Mouse (Mus musculus): ENCODE measurements at regions not wholly inside any gene's neighbourhood (a gene's known extent, or its start where the extent isn't known, plus 50 kb on each side); places are given as distances from the start of the nearest gene placed in this dataset.

DNA sequence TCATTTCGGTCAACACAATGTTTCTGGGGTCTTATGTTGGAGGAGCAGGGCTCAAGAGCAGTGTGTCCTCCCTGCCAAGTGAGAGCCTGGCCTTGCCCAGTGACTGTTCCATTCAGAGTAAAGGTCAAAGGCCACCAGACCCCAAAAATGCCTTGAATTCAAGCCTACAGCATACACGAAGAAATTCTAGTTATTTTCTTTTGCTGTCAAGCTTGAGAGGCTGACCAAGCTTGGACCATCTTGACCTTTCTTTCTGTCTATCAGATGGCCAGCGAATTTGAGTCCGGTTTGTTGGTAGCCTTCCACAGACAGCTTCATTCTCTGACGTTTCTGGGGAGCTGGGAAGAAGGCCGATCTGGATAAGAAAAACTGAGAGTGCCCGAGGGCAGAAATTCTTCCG lies 68.1 kb upstream of the Map4k3 start:
- no peak overlapping the region for H3K4me3 ChIP-seq (ENCODE audit: low read depth, low read length)
- H3K36me3 ChIP-seq (ENCODE audit: control insufficient read depth, insufficient read depth, low read length): no peaks in the 10 kb centered on the region
- TF ChIP-seq POLR2A (IDR thresholded peaks at IDR 0.05; ENCODE audit: low read depth, low read length) (no peak), CTCF (IDR thresholded peaks at IDR 0.05; ENCODE audit: extremely low read depth, insufficient read length, insufficient replicate concordance, low read depth, low read length) (no peak)
- H3K4me1 ChIP-seq (ENCODE audit: control insufficient read depth, insufficient read depth, insufficient read length, low read length): peaks cover 2% of the 10 kb centered on the region
- H3K27me3 ChIP-seq (ENCODE audit: control insufficient read depth, insufficient read depth, low read length): no peaks in the 10 kb centered on the region
- 92% methylated on average over 8 of the region's 8 CpGs for WGBS
- no peak overlapping the region for H3K27ac ChIP-seq (ENCODE audit: insufficient read depth, low read depth, low read length)

DNA sequence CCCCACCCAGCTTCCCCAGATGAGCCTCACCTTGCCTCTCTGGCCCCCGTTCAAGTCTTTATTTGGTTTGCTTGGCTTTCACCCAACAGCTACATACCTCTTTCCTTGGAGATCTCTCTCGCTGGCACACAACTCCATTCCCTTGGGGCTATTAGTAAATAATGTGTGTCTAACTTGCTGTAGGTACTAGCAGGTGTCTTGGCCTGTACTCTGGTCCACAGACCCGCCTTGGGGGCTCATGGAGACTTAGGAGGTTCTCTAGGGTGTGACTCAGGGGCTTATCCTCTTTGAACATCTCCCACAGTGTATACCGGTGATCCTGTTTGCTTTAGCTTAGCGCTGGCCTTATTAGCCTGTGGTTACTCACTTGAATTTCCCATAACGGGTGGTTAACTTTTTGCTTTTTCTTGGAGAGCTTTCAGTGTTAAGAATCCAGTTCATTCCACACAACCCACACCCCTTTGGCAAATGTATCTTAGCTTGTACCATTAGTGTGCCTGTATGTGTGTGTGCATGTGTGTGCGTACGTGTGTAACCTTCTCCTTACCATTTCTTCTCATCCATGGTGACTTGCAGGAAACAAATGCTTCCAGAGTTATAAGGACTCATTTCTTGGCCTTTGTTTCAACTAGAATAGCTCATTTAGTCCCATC lies 67.3 kb upstream of the Map4k3 start:
- H3K36me3 ChIP-seq (ENCODE audit: control insufficient read depth, insufficient read depth, low read length): no peaks in the 10 kb centered on the region
- 48% methylated on average over 8 of the region's 8 CpGs for whole genome bisulfite sequencing
- H3K27me3 ChIP-seq (ENCODE audit: control insufficient read depth, insufficient read depth, low read length): no peaks in the 10 kb centered on the region
- H3K4me3 ChIP-seq (ENCODE audit: low read depth, low read length): no peak overlapping the region
- no peak overlapping the region for H3K27ac ChIP-seq (ENCODE audit: insufficient read depth, low read depth, low read length)
- TF ChIP-seq CTCF (IDR thresholded peaks at IDR 0.05; ENCODE audit: extremely low read depth, insufficient read length, insufficient replicate concordance, low read depth, low read length): no peak
- no peak for TF ChIP-seq POLR2A (IDR thresholded peaks at IDR 0.05; ENCODE audit: low read depth, low read length)
- no peaks in the 10 kb centered on the region for H3K4me1 ChIP-seq (ENCODE audit: control insufficient read depth, insufficient read depth, insufficient read length, low read length)

DNA sequence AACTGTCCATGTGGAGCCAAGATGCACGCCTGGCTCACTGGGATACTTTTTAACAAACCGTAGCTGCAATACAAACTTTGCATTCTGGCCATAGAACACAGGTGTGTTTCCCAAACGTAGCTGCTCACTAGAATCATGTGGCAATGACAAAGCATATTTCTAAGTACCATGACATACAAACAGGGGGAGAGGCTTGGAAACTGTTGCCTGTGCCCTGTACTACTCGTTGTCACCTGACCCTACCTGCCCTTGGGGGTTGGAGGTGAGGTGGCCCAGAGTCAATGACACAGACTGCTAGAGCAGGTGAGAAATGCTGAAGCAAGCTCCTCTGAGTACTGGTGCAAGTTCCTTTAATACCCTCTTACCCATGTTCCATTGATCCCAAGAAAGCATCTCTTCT lies 64.3 kb upstream of the Map4k3 start:
- Histone ChIP-seq H3K4me1 (ENCODE audit: control insufficient read depth, insufficient read depth, insufficient read length, low read length) (no peaks in the 10 kb centered on the region), H3K4me3 (ENCODE audit: low read depth, low read length) (no peak overlapping the region), H3K36me3 (ENCODE audit: control insufficient read depth, insufficient read depth, low read length) (no peaks in the 10 kb centered on the region), H3K27me3 (ENCODE audit: control insufficient read depth, insufficient read depth, low read length) (no peaks in the 10 kb centered on the region), H3K27ac (ENCODE audit: insufficient read depth, low read depth, low read length) (no peak overlapping the region)
- 74% methylated on average over 4 of the region's 4 CpGs for WGBS
- TF ChIP-seq CTCF (IDR thresholded peaks at IDR 0.05; ENCODE audit: extremely low read depth, insufficient read length, insufficient replicate concordance, low read depth, low read length) (no peak), POLR2A (IDR thresholded peaks at IDR 0.05; ENCODE audit: low read depth, low read length) (no peak)

DNA sequence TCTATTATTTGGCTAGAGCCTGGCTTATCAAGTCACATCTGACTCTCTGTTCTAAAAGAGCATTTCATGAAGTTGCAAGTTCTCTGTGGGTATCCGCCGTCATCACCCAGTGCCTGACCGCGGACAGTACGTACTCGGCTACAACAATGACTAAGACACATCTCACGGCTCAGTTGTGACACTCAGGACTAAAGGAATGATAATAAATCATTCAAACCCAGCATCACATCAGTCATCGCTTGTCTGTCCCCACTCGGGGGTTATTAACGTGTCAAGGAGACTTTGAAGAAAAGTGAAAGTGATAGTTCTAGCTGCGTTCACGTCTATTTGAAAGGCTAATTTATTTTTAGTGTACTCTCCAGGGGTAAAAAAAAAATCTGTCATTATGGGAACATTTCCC lies 61.4 kb upstream of the Map4k3 start:
- WGBS: 64% methylated on average over 12 of the region's 12 CpGs
- Histone ChIP-seq H3K4me3 (ENCODE audit: low read depth, low read length) (no peak overlapping the region), H3K4me1 (ENCODE audit: control insufficient read depth, insufficient read depth, insufficient read length, low read length) (peaks cover 6% of the 10 kb centered on the region), H3K27ac (ENCODE audit: insufficient read depth, low read depth, low read length) (no peak overlapping the region), H3K36me3 (ENCODE audit: control insufficient read depth, insufficient read depth, low read length) (no peaks in the 10 kb centered on the region), H3K27me3 (ENCODE audit: control insufficient read depth, insufficient read depth, low read length) (no peaks in the 10 kb centered on the region)
- TF ChIP-seq POLR2A (IDR thresholded peaks at IDR 0.05; ENCODE audit: low read depth, low read length) (no peak), CTCF (IDR thresholded peaks at IDR 0.05; ENCODE audit: extremely low read depth, insufficient read length, insufficient replicate concordance, low read depth, low read length) (no peak)

DNA sequence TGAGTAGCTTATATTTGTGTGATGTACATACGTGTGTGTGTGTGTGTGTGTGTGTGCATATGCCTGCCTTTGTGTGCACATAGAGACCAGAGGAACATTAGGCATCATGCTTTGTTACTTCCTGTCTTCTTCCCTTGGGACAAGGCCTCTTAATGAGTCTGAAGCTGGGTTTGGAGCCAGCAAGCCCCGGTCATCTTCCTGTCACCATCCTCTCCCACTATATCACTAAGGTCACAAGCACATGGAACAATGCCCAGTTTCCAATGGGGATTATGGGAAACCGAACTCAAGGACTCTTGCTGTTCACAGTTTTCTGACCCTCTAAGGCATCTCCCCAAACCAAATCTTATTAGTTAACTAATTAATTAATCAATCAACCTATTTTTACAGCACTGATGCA lies 60.7 kb upstream of the Map4k3 start:
- H3K27ac ChIP-seq (ENCODE audit: insufficient read depth, low read depth, low read length): no peak overlapping the region
- H3K4me1 ChIP-seq (ENCODE audit: control insufficient read depth, insufficient read depth, insufficient read length, low read length): peaks cover 6% of the 10 kb centered on the region
- no peaks in the 10 kb centered on the region for H3K36me3 ChIP-seq (ENCODE audit: control insufficient read depth, insufficient read depth, low read length)
- TF ChIP-seq POLR2A (IDR thresholded peaks at IDR 0.05; ENCODE audit: low read depth, low read length) (no peak), CTCF (IDR thresholded peaks at IDR 0.05; ENCODE audit: extremely low read depth, insufficient read length, insufficient replicate concordance, low read depth, low read length) (no peak)
- H3K4me3 ChIP-seq (ENCODE audit: low read depth, low read length): no peak overlapping the region
- WGBS: 75% methylated on average over 3 of the region's 3 CpGs
- no peaks in the 10 kb centered on the region for H3K27me3 ChIP-seq (ENCODE audit: control insufficient read depth, insufficient read depth, low read length)

DNA sequence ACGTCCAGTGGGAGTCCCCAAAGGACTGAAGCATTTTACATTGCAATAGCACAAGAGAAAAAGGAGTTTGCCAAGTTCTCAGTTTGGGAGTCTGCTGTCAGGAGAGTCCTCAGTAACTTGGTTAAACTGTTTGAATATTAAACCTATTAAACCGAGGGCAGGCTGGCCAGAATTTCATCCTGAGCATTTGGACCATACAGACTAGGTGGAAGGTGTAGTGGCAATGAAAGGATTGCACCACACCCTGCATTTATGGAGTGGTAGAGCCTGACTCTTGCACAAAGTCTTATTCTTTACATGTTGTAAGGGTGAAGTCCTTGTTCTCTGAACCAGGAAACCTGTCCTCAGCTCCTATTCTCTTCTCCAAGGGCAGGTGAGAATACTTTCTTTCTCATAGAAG lies 58.6 kb upstream of the Map4k3 start:
- H3K4me1 ChIP-seq (ENCODE audit: control insufficient read depth, insufficient read depth, insufficient read length, low read length): peaks cover 6% of the 10 kb centered on the region
- H3K4me3 ChIP-seq (ENCODE audit: low read depth, low read length): no peak overlapping the region
- no peaks in the 10 kb centered on the region for H3K27me3 ChIP-seq (ENCODE audit: control insufficient read depth, insufficient read depth, low read length)
- 17% methylated on average over 2 of the region's 2 CpGs for WGBS
- no peaks in the 10 kb centered on the region for H3K36me3 ChIP-seq (ENCODE audit: control insufficient read depth, insufficient read depth, low read length)
- no peak for TF ChIP-seq POLR2A (IDR thresholded peaks at IDR 0.05; ENCODE audit: low read depth, low read length)
- no peak for TF ChIP-seq CTCF (IDR thresholded peaks at IDR 0.05; ENCODE audit: extremely low read depth, insufficient read length, insufficient replicate concordance, low read depth, low read length)
- peak overlapping the region; percentile 81 for H3K27ac ChIP-seq (ENCODE audit: insufficient read depth, low read depth, low read length)

DNA sequence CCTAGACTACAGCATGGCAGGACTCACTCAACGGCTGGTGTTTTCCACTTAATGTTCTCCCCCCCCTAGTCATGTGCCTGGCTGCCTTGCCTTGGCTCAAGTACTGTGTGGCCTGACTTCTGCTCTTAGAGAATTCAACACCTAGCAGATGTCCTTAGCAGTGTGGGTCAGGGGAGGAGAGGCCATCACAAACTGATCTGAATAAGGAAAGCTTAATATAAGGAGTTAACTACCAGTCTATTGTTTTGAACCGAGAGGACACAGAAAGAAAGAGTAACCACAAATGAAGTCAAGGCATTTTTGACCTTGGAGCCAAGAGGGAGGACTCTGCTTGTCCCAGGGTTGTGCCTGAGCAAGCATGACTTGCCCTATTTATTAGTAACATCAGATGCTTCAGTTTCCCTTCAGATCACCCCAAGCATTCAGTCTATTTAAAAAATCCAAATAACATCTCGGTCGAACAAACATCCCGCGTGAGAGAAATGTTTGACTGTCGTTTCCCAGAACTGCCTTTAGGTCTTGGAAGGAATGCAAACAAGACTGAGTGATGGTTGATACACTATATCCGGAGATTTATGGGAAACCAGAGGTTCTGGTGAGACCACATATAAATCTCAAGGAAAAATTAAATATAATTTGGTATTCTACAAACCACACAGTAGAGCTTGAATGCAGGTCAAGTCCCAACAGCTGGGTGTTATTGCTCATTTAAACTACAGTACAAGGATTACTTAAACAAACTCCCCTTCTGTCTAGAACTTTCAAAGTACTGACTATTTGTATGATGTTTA lies 58.0 kb upstream of the Map4k3 start:
- no peak overlapping the region for H3K4me3 ChIP-seq (ENCODE audit: low read depth, low read length)
- H3K36me3 ChIP-seq (ENCODE audit: control insufficient read depth, insufficient read depth, low read length): no peaks in the 10 kb centered on the region
- 65% methylated on average over 8 of the region's 8 CpGs for WGBS
- H3K4me1 ChIP-seq (ENCODE audit: control insufficient read depth, insufficient read depth, insufficient read length, low read length): peaks cover 6% of the 10 kb centered on the region
- H3K27me3 ChIP-seq (ENCODE audit: control insufficient read depth, insufficient read depth, low read length): no peaks in the 10 kb centered on the region
- TF ChIP-seq CTCF (IDR thresholded peaks at IDR 0.05; ENCODE audit: extremely low read depth, insufficient read length, insufficient replicate concordance, low read depth, low read length) (no peak), POLR2A (IDR thresholded peaks at IDR 0.05; ENCODE audit: low read depth, low read length) (no peak)
- 0 out of 2 replicates have a peak overlapping the region, but pooled peaks have one; percentile 3 for H3K27ac ChIP-seq (ENCODE audit: insufficient read depth, low read depth, low read length)

Data from small intestine, adult 2 months (tissue).